ENCODE assay signal across 33 mouse cellular contexts in genomic region chr2:92804916-92805315, GRCm38 (mm10).
A peak's percentile ranks its signal among the peaks of the same experiment; 100 is the strongest.
DNase-seq lines count a peak whose midpoint lies in the region; ATAC-seq lines count a peak whose summit lies in the region.
"Had no signal": no experiment of that assay in that cellular context is flagged by ENCODE, and none has a peak within 500 bp of the region (broad histone marks: within the 10 kb centered on the region; RNA-seq: fewer than 3 reads in every experiment).

No protein-coding gene starts in this region.

- H3K9me3 ChIP-seq in kidney, embryonic 16.5 days (ENCODE audit: low read length), result 0 out of 2 replicates have a peak, but pooled peaks cover 2% of the 10 kb centered on the region
- H3K9me3 ChIP-seq in midbrain, embryonic 13.5 days, result no peaks in the 10 kb centered on the region
- H3K9me3 ChIP-seq in midbrain, embryonic 10.5 days (replicated peaks), result no peaks in the 10 kb centered on the region
- no peaks in the 10 kb centered on the region for H3K9me3 ChIP-seq in embryonic facial prominence, embryonic 10.5 days
- H3K9me3 ChIP-seq in midbrain, embryonic 16.5 days (replicated peaks; ENCODE audit: control insufficient read depth, low read length, poor library complexity, severe bottlenecking), result no peaks in the 10 kb centered on the region
- H3K9me3 ChIP-seq: hindbrain, embryonic 15.5 days; limb, embryonic 10.5 days; limb, embryonic 15.5 days; liver, embryonic 13.5 days; stomach, embryonic 15.5 days had no signal

- no peak overlapping the region for H3K4me2 ChIP-seq in kidney, embryonic 16.5 days (replicated peaks; ENCODE audit: low read depth, low read length)
- no peak overlapping the region for H3K4me2 ChIP-seq in midbrain, embryonic 13.5 days (replicated peaks)
- H3K4me2 ChIP-seq in midbrain, embryonic 16.5 days (ENCODE audit: low read length), result no peak overlapping the region
- H3K4me2 ChIP-seq: heart, embryonic 13.5 days; hindbrain, embryonic 15.5 days; limb, embryonic 15.5 days; liver, embryonic 13.5 days; stomach, embryonic 15.5 days had no signal

- H3K27ac ChIP-seq in kidney, embryonic 16.5 days (ENCODE audit: low read length), result no peak overlapping the region
- H3K27ac ChIP-seq in midbrain, embryonic 13.5 days, result 0 out of 2 replicates have a peak overlapping the region, but pooled peaks have one; percentile 91
- H3K27ac ChIP-seq in midbrain, embryonic 10.5 days (replicated peaks), result no peak overlapping the region
- peak overlapping the region; percentile 61 for H3K27ac ChIP-seq in embryonic facial prominence, embryonic 10.5 days (replicated peaks)
- peak overlapping the region; percentile 90 for H3K27ac ChIP-seq in midbrain, embryonic 16.5 days (ENCODE audit: low read length)
- H3K27ac ChIP-seq: gastrocnemius, adult 2 months; heart, adult 2 months; heart, embryonic 13.5 days; limb, embryonic 15.5 days; liver, embryonic 13.5 days; stomach, embryonic 15.5 days had no signal

- H3K4me3 ChIP-seq in kidney, embryonic 16.5 days (ENCODE audit: low read length), result no peak overlapping the region
- H3K4me3 ChIP-seq in midbrain, embryonic 13.5 days (replicated peaks), result no peak overlapping the region
- H3K4me3 ChIP-seq in midbrain, embryonic 10.5 days, result no peak overlapping the region
- no peak overlapping the region for H3K4me3 ChIP-seq in embryonic facial prominence, embryonic 10.5 days
- no peak overlapping the region for H3K4me3 ChIP-seq in midbrain, embryonic 16.5 days (ENCODE audit: low read depth, low read length)
- H3K4me3 ChIP-seq: erythroblast, embryonic 14.5 days; gastrocnemius, adult 2 months; heart, adult 2 months; heart, embryonic 13.5 days; hindbrain, embryonic 15.5 days; limb, embryonic 10.5 days; limb, embryonic 15.5 days; liver, embryonic 13.5 days; megakaryocyte, embryonic 14.5 days; stomach, embryonic 15.5 days had no signal

- H3K27me3 ChIP-seq in kidney, embryonic 16.5 days (ENCODE audit: insufficient read depth, low read length), result no peaks in the 10 kb centered on the region
- H3K27me3 ChIP-seq in midbrain, embryonic 13.5 days, result 0 out of 2 replicates have a peak, but pooled peaks cover 4% of the 10 kb centered on the region
- peaks cover 16% of the 10 kb centered on the region for H3K27me3 ChIP-seq in midbrain, embryonic 10.5 days (ENCODE audit: low read depth, poor library complexity, severe bottlenecking)
- H3K27me3 ChIP-seq in embryonic facial prominence, embryonic 10.5 days (replicated peaks; ENCODE audit: low read depth, poor library complexity, severe bottlenecking), result peaks cover 10% of the 10 kb centered on the region
- no peaks in the 10 kb centered on the region for H3K27me3 ChIP-seq in midbrain, embryonic 16.5 days (ENCODE audit: control insufficient read depth, insufficient read depth, low read depth, low read length)
- H3K27me3 ChIP-seq: hindbrain, embryonic 15.5 days; limb, embryonic 15.5 days; stomach, embryonic 15.5 days had no signal

- no peak overlapping the region for H3K9ac ChIP-seq in kidney, embryonic 16.5 days (replicated peaks; ENCODE audit: low read length)
- H3K9ac ChIP-seq in midbrain, embryonic 13.5 days (replicated peaks), result no peak overlapping the region
- H3K9ac ChIP-seq in midbrain, embryonic 16.5 days (ENCODE audit: low read depth, low read length), result no peak overlapping the region
- H3K9ac ChIP-seq: heart, embryonic 13.5 days; hindbrain, embryonic 15.5 days; limb, embryonic 15.5 days; liver, embryonic 13.5 days; stomach, embryonic 15.5 days had no signal

- 57% methylated on average over 1 of the region's 1 CpGs for WGBS in kidney, embryonic 16.5 days
- WGBS in midbrain, embryonic 13.5 days, result 90% methylated on average over 1 of the region's 1 CpGs
- WGBS in midbrain, embryonic 10.5 days, result 80% methylated on average over 1 of the region's 1 CpGs
- WGBS in embryonic facial prominence, embryonic 10.5 days, result 53% methylated on average over 1 of the region's 1 CpGs
- 83% methylated on average over 1 of the region's 1 CpGs for WGBS in midbrain, embryonic 16.5 days

- ATAC-seq in kidney, embryonic 16.5 days (ENCODE audit: low FRiP score, low TSS enrichment), result 0 out of 2 replicates have a peak, but pooled peaks have one; percentile 44
- no peak for ATAC-seq in midbrain, embryonic 13.5 days
- no peak for ATAC-seq in midbrain, embryonic 16.5 days
- ATAC-seq: forebrain, embryonic 16.5 days; lung, postnatal 0 days; Patski had no signal

- no peak for DNase-seq in kidney, postnatal 25 days
- DNase-seq in midbrain, embryonic 10.5 days (ENCODE audit: low spot score), result no peak
- DNase-seq in embryonic facial prominence, embryonic 10.5 days (ENCODE audit: low spot score), result no peak
- DNase-seq in right cerebral cortex, postnatal 10 days (ENCODE audit: low spot score in 2 of 2), result no peak
- DNase-seq: adrenal gland, postnatal 10 days; cerebellum, adult 11 months; cerebellum, adult 9-10 months; cerebellum, postnatal 36 days; embryo, embryonic 11 days; gastrocnemius, adult 2 months; gastrocnemius, postnatal 36 days; heart, postnatal 10 days; kidney, adult 18-20 months; liver, embryonic 13.5 days; lung, adult 18-20 months; lung, postnatal 4 days; right cerebral cortex, postnatal 14 days; thymus, adult 18-20 months; thymus, postnatal 36 days had no signal

- peaks cover 20% of the 10 kb centered on the region for H3K4me1 ChIP-seq in kidney, embryonic 16.5 days (ENCODE audit: insufficient read depth, low read length)
- peaks cover 46% of the 10 kb centered on the region for H3K4me1 ChIP-seq in midbrain, embryonic 13.5 days (replicated peaks)
- H3K4me1 ChIP-seq in midbrain, embryonic 10.5 days, result peaks cover 54% of the 10 kb centered on the region
- H3K4me1 ChIP-seq in embryonic facial prominence, embryonic 10.5 days, result peaks cover 50% of the 10 kb centered on the region
- H3K4me1 ChIP-seq in midbrain, embryonic 16.5 days (ENCODE audit: control insufficient read depth, insufficient read depth, low read length), result peaks cover 45% of the 10 kb centered on the region
- H3K4me1 ChIP-seq: liver, embryonic 13.5 days; megakaryocyte, embryonic 14.5 days had no signal

- no peaks in the 10 kb centered on the region for H3K36me3 ChIP-seq in kidney, embryonic 16.5 days (ENCODE audit: insufficient read depth, low read length)
- no peaks in the 10 kb centered on the region for H3K36me3 ChIP-seq in midbrain, embryonic 13.5 days
- H3K36me3 ChIP-seq in midbrain, embryonic 10.5 days, result no peaks in the 10 kb centered on the region
- H3K36me3 ChIP-seq in embryonic facial prominence, embryonic 10.5 days (replicated peaks), result no peaks in the 10 kb centered on the region
- no peaks in the 10 kb centered on the region for H3K36me3 ChIP-seq in midbrain, embryonic 16.5 days (ENCODE audit: control insufficient read depth, insufficient read depth, low read length)
- H3K36me3 ChIP-seq: heart, embryonic 13.5 days; hindbrain, embryonic 15.5 days; limb, embryonic 10.5 days; limb, embryonic 15.5 days; liver, embryonic 13.5 days; stomach, embryonic 15.5 days had no signal

Comparison
In these comparisons a context has a peak if more than half of its experiments do, and no peak if none do; other contexts are left out.
1. H3K27ac ChIP-seq: peak in midbrain, embryonic 13.5 days (single experiment), embryonic facial prominence, embryonic 10.5 days (single experiment) and midbrain, embryonic 16.5 days (single experiment); none in kidney, embryonic 16.5 days (single experiment) and midbrain, embryonic 10.5 days (single experiment).